Mouse (Mus musculus): Measurements from ENCODE around the gene Epha1. TPM values are rescaled to one million over a fixed set of nuclear protein-coding genes. Genes with fewer than 3 reads are reported as not detected.

The Epha1 gene
- polyA plus RNA-seq, 1 experiment from 2014 or later, result 7.2 TPM

- H3K4me1 ChIP-seq, result no peaks in the 10 kb centered on the region
- 53% methylated on average over 8 of the region's 8 CpGs for WGBS
- H3K4me3 ChIP-seq, result no peak overlapping the region
- no peaks in the 10 kb centered on the region for H3K27me3 ChIP-seq
- no peak for ATAC-seq (ENCODE audit: insufficient number of reproducible peaks, insufficient read depth, low FRiP score, low TSS enrichment)
- H3K9ac ChIP-seq, result no peak overlapping the region
- no peak overlapping the region for H3K27ac ChIP-seq
- no peaks in the 10 kb centered on the region for H3K9me3 ChIP-seq
- H3K36me3 ChIP-seq, result peaks cover 6% of the 10 kb centered on the region; the same call in 1 of the 2 replicates
- no peak overlapping the region for H3K4me2 ChIP-seq (replicated peaks)
Measured at GRCm38 (mm10) chr6:42309816-42310378, 63.2 kb downstream of the Epha1 start.

Other genes starting within 250 kb of the Epha1 start
- not detected in 2 replicates for gene Tas2r139, start 232.3 kb downstream of the Epha1 start, polyA plus RNA-seq (2016; fragmentation: Nextera tagmentation; extraction: Ambion mirVana)
- gene Tas2r144, start 157.9 kb downstream of the Epha1 start, polyA plus RNA-seq (2016; fragmentation: Nextera tagmentation; extraction: Ambion mirVana), result not detected in 2 replicates
- gene Gstk1, start 127.3 kb downstream of the Epha1 start, polyA plus RNA-seq (2016; fragmentation: Nextera tagmentation; extraction: Ambion mirVana), result 27.8 and 28.4 TPM in 2 replicates
- gene Tmem139, start 111.3 kb downstream of the Epha1 start, polyA plus RNA-seq (2016; fragmentation: Nextera tagmentation; extraction: Ambion mirVana), result 1.1 and 1.3 TPM in 2 replicates
- gene Casp2, start 108.3 kb downstream of the Epha1 start, polyA plus RNA-seq (2016; fragmentation: Nextera tagmentation; extraction: Ambion mirVana), result 69.8 and 71.0 TPM in 2 replicates
- 0.36 TPM in 2 replicates for gene Clcn1, start 86.6 kb downstream of the Epha1 start, polyA plus RNA-seq (2016; fragmentation: Nextera tagmentation; extraction: Ambion mirVana)
- gene Fam131b, start 48.6 kb downstream of the Epha1 start, polyA plus RNA-seq (2016; fragmentation: Nextera tagmentation; extraction: Ambion mirVana), result 1.2 and 1.4 TPM in 2 replicates
- gene Zyx, start 23.6 kb downstream of the Epha1 start, polyA plus RNA-seq (2016; fragmentation: Nextera tagmentation; extraction: Ambion mirVana), result 102 and 107 TPM in 2 replicates
- not detected in 2 replicates for gene Tas2r143, start 27.0 kb upstream of the Epha1 start, polyA plus RNA-seq (2016; fragmentation: Nextera tagmentation; extraction: Ambion mirVana)
- not detected in 2 replicates for gene Tas2r135, start 32.2 kb upstream of the Epha1 start, polyA plus RNA-seq (2016; fragmentation: Nextera tagmentation; extraction: Ambion mirVana)
- not detected in 2 replicates for gene Tas2r126, start 61.3 kb upstream of the Epha1 start, polyA plus RNA-seq (2016; fragmentation: Nextera tagmentation; extraction: Ambion mirVana)
- gene Olfr458, start 91.9 kb upstream of the Epha1 start, polyA plus RNA-seq (2016; fragmentation: Nextera tagmentation; extraction: Ambion mirVana), result not detected in 2 replicates
- not detected in 2 replicates for gene Olfr457, start 103.1 kb upstream of the Epha1 start, polyA plus RNA-seq (2016; fragmentation: Nextera tagmentation; extraction: Ambion mirVana)
- gene Olfr456, start 113.9 kb upstream of the Epha1 start, polyA plus RNA-seq (2016; fragmentation: Nextera tagmentation; extraction: Ambion mirVana), result not detected in 2 replicates
- not detected in 2 replicates for gene Olfr455, start 174.3 kb upstream of the Epha1 start, polyA plus RNA-seq (2016; fragmentation: Nextera tagmentation; extraction: Ambion mirVana)
- not detected in 2 replicates for gene Tcaf3, start 224.4 kb upstream of the Epha1 start, polyA plus RNA-seq (2016; fragmentation: Nextera tagmentation; extraction: Ambion mirVana)

All from embryonic facial prominence, embryonic 12.5 days (tissue).